Mouse (Mus musculus) liver, embryonic 15.5 days (tissue): ENCODE measurements around the gene Timm17a. TPM values are rescaled to one million over a fixed set of nuclear protein-coding genes. Genes with fewer than 3 reads are reported as not detected.

ENCODE experiments used
- ATAC-seq: fragments of 200-750 bp; cut with Nextera tagmentation; 2 replicates; pipeline ENCODE4 v1.8.0; 2017; ENCODE audit warnings: moderate number of reproducible peaks, mild to moderate bottlenecking, moderate library complexity; ENCODE audit not compliant: insufficient read depth
- H3K27ac ChIP-seq: fragments of 300-500 bp; sonication (generic); replicated peaks from 2 replicates; pipeline ENCODE4 v1.5.1; 2015; ENCODE audit warnings: mild to moderate bottlenecking, inconsistent platforms
- H3K27me3 ChIP-seq: fragments of 300-500 bp; sonication (generic); 2 replicates; pipeline ENCODE4 v1.6.1; 2015; ENCODE audit warnings: mild to moderate bottlenecking, inconsistent platforms
- H3K36me3 ChIP-seq: fragments of 300-500 bp; sonication (generic); replicated peaks from 2 replicates; pipeline ENCODE4 v1.6.1; 2015; ENCODE audit warnings: moderate library complexity, mild to moderate bottlenecking, inconsistent platforms
- H3K4me1 ChIP-seq: fragments of 300-500 bp; sonication (generic); replicated peaks from 2 replicates; pipeline ENCODE4 v1.6.1; 2015; ENCODE audit warnings: inconsistent platforms
- H3K4me2 ChIP-seq: fragments of 300-500 bp; sonication (generic); 2 replicates; pipeline ENCODE4 v1.6.1; 2015; ENCODE audit warnings: moderate library complexity, mild to moderate bottlenecking, inconsistent platforms
- H3K4me3 ChIP-seq: fragments of 300-500 bp; sonication (generic); replicated peaks from 2 replicates; pipeline ENCODE4 v1.5.1; 2015; ENCODE audit warnings: mild to moderate bottlenecking, inconsistent platforms
- H3K9ac ChIP-seq: fragments of 300-500 bp; sonication (generic); 2 replicates; pipeline ENCODE4 v1.6.1; 2015; ENCODE audit warnings: moderate library complexity, mild to moderate bottlenecking, inconsistent platforms
- H3K9me3 ChIP-seq: fragments of 300-500 bp; sonication (generic); replicated peaks from 2 replicates; pipeline ENCODE4 v1.6.1; 2016; ENCODE audit warnings: inconsistent platforms
- WGBS: fragments of 180-500 bp; shearing (Covaris S2); methylation state at CpG from one replicate; pipeline ENCODE4 v1.1.7; 2015; ENCODE audit warnings: mixed read lengths; ENCODE audit not compliant: insufficient replicate concordance; 5-methylcytosine and 5-hydroxymethylcytosine counted together
- polyA plus RNA-seq: library from polyadenylated mRNA; unstranded; fragments of >200 nt; fragmentation: Nextera tagmentation; extraction: Ambion mirVana; gene quantifications from 2 replicates; pipeline ENCODE4 v1.2.1, GENCODE M21; 2015

Timm17a gene
- polyA plus RNA-seq, 1 experiment from 2014 or later = 113 TPM

GRCm38 (mm10) chr1:135325934-135326333 is 12.4 kb upstream of the Timm17a start:
- Histone ChIP-seq H3K27me3 (peaks cover 34% of the 10 kb centered on the region), H3K27ac (no peak overlapping the region), H3K4me3 (no peak overlapping the region), H3K4me1 (no peaks in the 10 kb centered on the region), H3K9me3 (no peaks in the 10 kb centered on the region), H3K9ac (no peak overlapping the region), H3K4me2 (no peak overlapping the region), H3K36me3 (no peaks in the 10 kb centered on the region)
- no peak for ATAC-seq
- 54% methylated on average over 2 of the region's 2 CpGs for WGBS

GRCm38 (mm10) chr1:135324571-135324970 is 11.0 kb upstream of the Timm17a start, which contains the start of gene Lmod1:
TSS of gene Lmod1 (plus strand) at chr1:135324807.
- no peak within 1 kb of the TSS for H3K4me3 ChIP-seq
- H3K36me3 ChIP-seq = no peaks in the 10 kb centered on the region
- H3K9ac ChIP-seq = no peak within 1 kb of the TSS
- 33% methylated on average over 8 of the region's 8 CpGs for WGBS
- no peaks in the 10 kb centered on the region for H3K4me1 ChIP-seq
- H3K27ac ChIP-seq = no peak within 1 kb of the TSS
- no peak within 1 kb of the TSS for H3K4me2 ChIP-seq
- no peak for ATAC-seq
- no peaks in the 10 kb centered on the region for H3K9me3 ChIP-seq
- H3K27me3 ChIP-seq = peaks cover 34% of the 10 kb centered on the region

GRCm38 (mm10) chr1:135323367-135323901 is 9.9 kb upstream of the Timm17a start:
- peaks cover 37% of the 10 kb centered on the region for H3K27me3 ChIP-seq
- no peak overlapping the region for H3K4me2 ChIP-seq
- no peak overlapping the region for H3K4me3 ChIP-seq
- ATAC-seq = no peak
- no peak overlapping the region for H3K9ac ChIP-seq
- no peak overlapping the region for H3K27ac ChIP-seq
- no peaks in the 10 kb centered on the region for H3K4me1 ChIP-seq
- H3K36me3 ChIP-seq = no peaks in the 10 kb centered on the region
- WGBS = 66% methylated on average over 7 of the region's 7 CpGs
- no peaks in the 10 kb centered on the region for H3K9me3 ChIP-seq

DNA sequence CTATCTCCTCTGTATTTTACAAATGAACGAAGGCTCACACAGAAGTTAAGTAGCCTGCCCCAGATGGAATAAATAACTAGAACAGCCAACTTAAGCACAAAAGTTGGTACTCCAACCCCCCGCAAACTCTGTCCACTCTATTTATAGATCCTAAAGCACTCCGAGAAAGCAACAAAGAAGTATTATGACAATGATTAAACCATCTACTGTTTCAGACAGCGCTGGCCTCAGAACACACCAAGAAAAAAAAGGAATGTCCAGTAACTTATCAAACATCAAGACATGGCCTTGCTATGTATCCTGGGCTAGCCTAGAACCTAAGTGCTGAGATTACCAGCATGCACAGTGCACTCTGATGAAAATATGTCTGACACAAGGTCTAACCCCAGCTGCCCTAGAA is 1.4 kb downstream of the Timm17a start:
- H3K27ac ChIP-seq = no peak overlapping the region
- peak overlapping the region; percentile 89 for H3K4me2 ChIP-seq
- peak overlapping the region; percentile 84; the same call in 1 of the 2 replicates for H3K9ac ChIP-seq
- peak overlapping the region; percentile 91 for H3K4me3 ChIP-seq
- WGBS = 71% methylated on average over 4 of the region's 4 CpGs
- H3K4me1 ChIP-seq = peaks cover 32% of the 10 kb centered on the region
- peaks cover 28% of the 10 kb centered on the region for H3K36me3 ChIP-seq
- no peaks in the 10 kb centered on the region for H3K9me3 ChIP-seq
- no peaks in the 10 kb centered on the region for H3K27me3 ChIP-seq
- no peak for ATAC-seq

GRCm38 (mm10) chr1:135311356-135311755 is 2.2 kb downstream of the Timm17a start:
- peaks cover 32% of the 10 kb centered on the region for H3K4me1 ChIP-seq
- no peaks in the 10 kb centered on the region for H3K9me3 ChIP-seq
- peaks cover 33% of the 10 kb centered on the region for H3K36me3 ChIP-seq
- WGBS = 60% methylated on average over 6 of the region's 6 CpGs
- no peak overlapping the region for H3K27ac ChIP-seq
- no peaks in the 10 kb centered on the region for H3K27me3 ChIP-seq
- no peak overlapping the region for H3K4me3 ChIP-seq
- H3K9ac ChIP-seq = no peak overlapping the region
- no peak for ATAC-seq
- H3K4me2 ChIP-seq = no peak overlapping the region

DNA sequence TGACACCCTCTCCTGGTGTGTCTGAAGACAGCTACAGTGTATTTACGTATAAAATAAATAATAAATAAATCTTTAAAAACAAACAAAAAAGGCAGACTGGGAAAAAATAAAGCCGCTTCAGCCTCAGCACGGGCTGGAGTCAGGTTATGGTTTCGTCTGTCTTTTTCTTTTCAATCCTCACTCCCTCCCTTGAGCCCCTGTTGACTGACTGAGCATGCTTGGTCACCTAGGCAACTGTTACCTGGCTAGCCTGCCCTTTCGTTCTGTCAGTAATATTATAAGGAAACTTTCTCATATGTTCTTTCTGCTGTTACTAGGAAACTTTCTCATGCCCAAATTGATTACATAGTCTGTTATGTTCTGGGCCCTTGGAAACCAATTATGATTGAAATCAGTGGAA is 22.7 kb downstream of the Timm17a start:
- no peak for ATAC-seq
- H3K27me3 ChIP-seq = no peaks in the 10 kb centered on the region
- no peak overlapping the region for H3K27ac ChIP-seq
- peaks cover 12% of the 10 kb centered on the region for H3K36me3 ChIP-seq
- H3K9me3 ChIP-seq = no peaks in the 10 kb centered on the region
- 75% methylated on average over 5 of the region's 5 CpGs for WGBS
- H3K9ac ChIP-seq = no peak overlapping the region
- H3K4me3 ChIP-seq = no peak overlapping the region
- H3K4me2 ChIP-seq = no peak overlapping the region
- H3K4me1 ChIP-seq = no peaks in the 10 kb centered on the region

DNA sequence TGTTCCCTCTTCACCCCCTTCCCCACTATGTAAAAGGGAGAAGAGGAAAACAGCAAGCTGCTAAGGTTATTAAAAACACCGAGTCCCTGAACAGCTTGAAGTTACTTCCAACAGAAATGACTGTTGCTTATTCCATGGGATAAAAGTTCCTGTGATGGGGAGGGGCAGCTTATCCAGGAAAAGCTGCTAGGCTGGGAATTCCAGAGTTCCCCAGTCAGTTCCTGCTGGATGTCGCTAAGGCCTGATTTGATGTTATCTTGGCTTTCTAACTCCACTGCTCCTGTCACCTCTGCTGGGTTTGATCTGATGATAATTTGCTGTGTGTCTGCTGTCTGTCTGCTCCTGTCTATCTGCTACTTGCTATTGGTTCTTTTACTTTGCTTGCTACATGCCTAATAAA is 27.3 kb downstream of the Timm17a start:
- H3K36me3 ChIP-seq = no peaks in the 10 kb centered on the region
- 57% methylated on average over 2 of the region's 2 CpGs for WGBS
- H3K9ac ChIP-seq = no peak overlapping the region
- H3K27me3 ChIP-seq = peaks cover 11% of the 10 kb centered on the region
- no peak overlapping the region for H3K4me3 ChIP-seq
- no peak overlapping the region for H3K4me2 ChIP-seq
- H3K4me1 ChIP-seq = peaks cover 25% of the 10 kb centered on the region
- no peaks in the 10 kb centered on the region for H3K9me3 ChIP-seq
- ATAC-seq = no peak
- H3K27ac ChIP-seq = no peak overlapping the region

DNA sequence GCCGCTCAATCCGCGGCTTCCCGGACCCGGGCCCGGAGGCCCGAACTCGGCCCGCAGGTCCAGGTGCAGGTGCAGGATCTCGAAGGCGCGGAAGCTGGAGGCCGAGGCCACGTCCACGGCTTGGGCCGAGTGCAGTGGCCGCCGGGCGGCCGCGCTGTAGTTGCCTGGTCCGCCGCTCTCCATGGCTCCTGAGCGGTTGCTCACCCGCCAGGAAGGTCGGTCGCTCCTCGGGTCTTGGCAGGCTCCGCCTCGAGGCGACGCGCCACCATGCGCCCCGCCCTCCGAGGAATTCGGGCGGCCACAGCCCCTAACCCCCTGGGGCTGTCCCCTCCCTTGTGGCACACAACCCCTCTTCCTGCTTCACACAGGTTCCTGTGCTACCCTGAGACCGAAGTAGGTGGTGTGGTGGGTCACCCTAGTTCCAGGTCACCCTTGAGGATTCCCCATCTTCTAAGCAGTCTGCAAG is 29.7 kb downstream of the Timm17a start, which contains the start of gene Rnpep:
Gene Rnpep, minus strand, starts transcription at position 259 of the 466 bp plus-strand sequence.
- 0 out of 2 replicates have a peak, but pooled peaks cover 3% of the 10 kb centered on the region for H3K36me3 ChIP-seq
- peak within 1 kb of the TSS; percentile 94 for H3K4me2 ChIP-seq
- H3K27ac ChIP-seq = peak within 1 kb of the TSS; percentile 79
- whole genome bisulfite sequencing = under 1% methylated on average over 39 of the region's 39 CpGs
- H3K9me3 ChIP-seq = no peaks in the 10 kb centered on the region
- peak; percentile 64 for ATAC-seq
- peaks cover 11% of the 10 kb centered on the region for H3K27me3 ChIP-seq
- H3K4me1 ChIP-seq = peaks cover 25% of the 10 kb centered on the region
- peak within 1 kb of the TSS; percentile 70 for H3K9ac ChIP-seq
- peak within 1 kb of the TSS; percentile 69 for H3K4me3 ChIP-seq

DNA sequence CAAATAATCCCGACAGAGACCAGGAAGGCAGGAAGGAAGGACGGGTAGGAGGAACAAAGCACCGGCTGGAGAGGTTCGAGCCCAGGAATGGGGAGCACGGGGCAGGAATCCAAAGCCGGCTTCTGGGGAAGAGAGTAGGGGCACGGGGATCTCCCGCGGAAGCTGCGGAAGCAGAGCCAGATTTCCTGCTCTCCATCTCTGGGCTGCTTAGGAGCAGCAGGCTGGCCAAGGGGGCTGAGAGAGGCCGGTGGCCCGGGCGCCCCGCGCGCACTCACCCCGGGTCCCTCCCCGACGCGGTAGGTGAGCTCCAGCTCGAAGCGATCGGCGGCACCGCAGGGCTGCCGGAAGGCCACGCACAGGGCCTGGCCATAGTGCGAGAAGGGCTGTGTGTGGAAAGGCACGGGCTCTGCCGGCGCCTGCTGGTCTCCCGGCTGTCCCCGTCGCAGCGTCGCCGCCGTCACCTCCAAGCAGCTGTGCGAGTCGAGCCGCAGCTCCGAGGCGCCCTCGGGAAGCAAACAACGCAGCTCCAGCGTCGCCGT is 30.2 kb downstream of the Timm17a start:
- Histone ChIP-seq H3K27me3 (peaks cover 11% of the 10 kb centered on the region), H3K27ac (peak overlapping the region; percentile 79), H3K4me1 (peaks cover 25% of the 10 kb centered on the region), H3K36me3 (0 out of 2 replicates have a peak, but pooled peaks cover 8% of the 10 kb centered on the region), H3K9ac (peak overlapping the region; percentile 70), H3K9me3 (no peaks in the 10 kb centered on the region), H3K4me2 (peak overlapping the region; percentile 94), H3K4me3 (peak overlapping the region; percentile 69)
- WGBS = under 1% methylated on average over 48 of the region's 48 CpGs
- ATAC-seq = peak; percentile 58

- Histone ChIP-seq H3K36me3 (peaks cover 13% of the 10 kb centered on the region; the same call in 1 of the 2 replicates), H3K9ac (peak overlapping the region; percentile 70), H3K9me3 (no peaks in the 10 kb centered on the region), H3K4me3 (peak overlapping the region; percentile 69), H3K27ac (peak overlapping the region; percentile 79), H3K27me3 (peaks cover 11% of the 10 kb centered on the region), H3K4me2 (peak overlapping the region; percentile 94), H3K4me1 (peaks cover 25% of the 10 kb centered on the region)
- peak; percentile 16; the same call in 1 of the 2 replicates for ATAC-seq
- WGBS = 8% methylated on average over 13 of the region's 13 CpGs
These were observed 30.9 kb downstream of the Timm17a start for GRCm38 (mm10) chr1:135282536-135283286.

- no peaks in the 10 kb centered on the region for H3K9me3 ChIP-seq
- H3K4me1 ChIP-seq = peaks cover 25% of the 10 kb centered on the region
- peak overlapping the region; percentile 94 for H3K4me2 ChIP-seq
- ATAC-seq = no peak
- peaks cover 11% of the 10 kb centered on the region for H3K27me3 ChIP-seq
- H3K36me3 ChIP-seq = peaks cover 22% of the 10 kb centered on the region; the same call in 1 of the 2 replicates
- no peak overlapping the region for H3K4me3 ChIP-seq
- H3K9ac ChIP-seq = no peak overlapping the region
- WGBS = 83% methylated on average over 17 of the region's 17 CpGs
- no peak overlapping the region for H3K27ac ChIP-seq
These were observed 31.7 kb downstream of the Timm17a start for GRCm38 (mm10) chr1:135281841-135282240.
